In genomic region chr7:80860227-80860626, GRCm38 (mm10) we compare ENCODE assay signal across 8 mouse cellular contexts. TPM values are rescaled to one million over a fixed set of nuclear protein-coding genes. Genes with fewer than 3 reads are reported as not detected.
DNase-seq lines count a peak whose midpoint lies in the region; ATAC-seq and TF ChIP-seq lines count a peak whose summit lies in the region.

No protein-coding gene starts in this region.

- DNase-seq in gastrocnemius, adult 2 months: peak; percentile 49
- no peak for DNase-seq in gastrocnemius, postnatal 4 days (ENCODE audit: low spot score in 2 of 2)
- DNase-seq in brain, adult 2 months (ENCODE audit: low read depth, low spot score): peak; percentile 77
- peak; percentile 69 for DNase-seq in forebrain, embryonic 10.5 days (ENCODE audit: extremely low spot score, low spot score)
- peak; percentile 60 for DNase-seq in hindbrain, embryonic 10.5 days (ENCODE audit: low spot score)
- peak; percentile 80 for DNase-seq in limb, embryonic 11.5 days (ENCODE audit: low spot score)
- DNase-seq in midbrain, embryonic 10.5 days (ENCODE audit: low spot score): peak; percentile 67
- peak; percentile 29 to 69 for DNase-seq in spleen, postnatal 10 days (ENCODE audit: low spot score in 2 of 2)

- WGBS in forebrain, embryonic 10.5 days: under 1% methylated on average over 13 of the region's 13 CpGs
- 1% methylated on average over 13 of the region's 13 CpGs for WGBS in hindbrain, embryonic 10.5 days
- 2% methylated on average over 13 of the region's 13 CpGs for WGBS in limb, embryonic 11.5 days
- 1% methylated on average over 13 of the region's 13 CpGs for WGBS in midbrain, embryonic 10.5 days

- H3K4me1 ChIP-seq in forebrain, embryonic 10.5 days: peaks cover 34% of the 10 kb centered on the region
- peaks cover 42% of the 10 kb centered on the region for H3K4me1 ChIP-seq in hindbrain, embryonic 10.5 days (replicated peaks)
- peaks cover 3% of the 10 kb centered on the region; the same call in 1 of the 2 replicates for H3K4me1 ChIP-seq in limb, embryonic 11.5 days (ENCODE audit: control insufficient read depth, insufficient read depth, low read length)
- peaks cover 29% of the 10 kb centered on the region for H3K4me1 ChIP-seq in midbrain, embryonic 10.5 days

- intact Hi-C loops in gastrocnemius, adult 2 months (cut with DNase I): no loop called here

- peaks cover 23% of the 10 kb centered on the region for H3K36me3 ChIP-seq in forebrain, embryonic 10.5 days (replicated peaks)
- H3K36me3 ChIP-seq in hindbrain, embryonic 10.5 days: peaks cover 24% of the 10 kb centered on the region
- peaks cover 8% of the 10 kb centered on the region for H3K36me3 ChIP-seq in limb, embryonic 11.5 days (ENCODE audit: control insufficient read depth, insufficient read depth, low read length)
- peaks cover 24% of the 10 kb centered on the region for H3K36me3 ChIP-seq in midbrain, embryonic 10.5 days

- H3K27me3 ChIP-seq in forebrain, embryonic 10.5 days (ENCODE audit: poor library complexity, severe bottlenecking): no peaks in the 10 kb centered on the region
- H3K27me3 ChIP-seq in hindbrain, embryonic 10.5 days (ENCODE audit: insufficient read depth, poor library complexity, severe bottlenecking): no peaks in the 10 kb centered on the region
- no peaks in the 10 kb centered on the region for H3K27me3 ChIP-seq in limb, embryonic 11.5 days (ENCODE audit: control insufficient read depth, insufficient read depth, low read length)
- H3K27me3 ChIP-seq in midbrain, embryonic 10.5 days (ENCODE audit: low read depth, poor library complexity, severe bottlenecking): no peaks in the 10 kb centered on the region

- H3K9ac ChIP-seq in limb, embryonic 11.5 days (ENCODE audit: low read length): peak overlapping the region; percentile 99

- peak; percentile 63; the same call in 1 of the 2 replicates for ATAC-seq in limb, embryonic 11.5 days (ENCODE audit: insufficient number of reproducible peaks, low FRiP score, low TSS enrichment, low read depth)

- peak overlapping the region; percentile 79 for H3K4me3 ChIP-seq in gastrocnemius, adult 2 months
- H3K4me3 ChIP-seq in forebrain, embryonic 10.5 days: peak overlapping the region; percentile 91
- H3K4me3 ChIP-seq in hindbrain, embryonic 10.5 days: peak overlapping the region; percentile 83
- peak overlapping the region; percentile 90 for H3K4me3 ChIP-seq in limb, embryonic 11.5 days (ENCODE audit: low read depth, low read length)
- peak overlapping the region; percentile 78 for H3K4me3 ChIP-seq in midbrain, embryonic 10.5 days

- peak overlapping the region; percentile 80 for H3K4me2 ChIP-seq in limb, embryonic 11.5 days (ENCODE audit: low read depth, severe bottlenecking)

- no peak for TF ChIP-seq CTCF in gastrocnemius, adult 2 months (IDR thresholded peaks at IDR 0.05)

- H3K9me3 ChIP-seq in forebrain, embryonic 10.5 days: no peaks in the 10 kb centered on the region
- no peaks in the 10 kb centered on the region for H3K9me3 ChIP-seq in hindbrain, embryonic 10.5 days
- no peaks in the 10 kb centered on the region for H3K9me3 ChIP-seq in limb, embryonic 11.5 days (ENCODE audit: control insufficient read depth, low read length)
- H3K9me3 ChIP-seq in midbrain, embryonic 10.5 days (replicated peaks): no peaks in the 10 kb centered on the region

- H3K27ac ChIP-seq in gastrocnemius, adult 2 months: peak overlapping the region; percentile 93
- peak overlapping the region; percentile 98 for H3K27ac ChIP-seq in forebrain, embryonic 10.5 days
- peak overlapping the region; percentile 98 for H3K27ac ChIP-seq in hindbrain, embryonic 10.5 days
- no peak overlapping the region for H3K27ac ChIP-seq in limb, embryonic 11.5 days (replicated peaks; ENCODE audit: low read depth, low read length)
- H3K27ac ChIP-seq in midbrain, embryonic 10.5 days (replicated peaks): peak overlapping the region; percentile 98

RNA-seq across cellular contexts. Expression of gene Zscan2, which starts 0.5 kb away (rescaled TPM):
- total RNA-seq in gastrocnemius, adult 2 months (2021): 1 to 10 TPM; 1.3 to 1.7 TPM
- 1 to 10 TPM; 5.5 TPM for total RNA-seq in gastrocnemius, postnatal 4 days (2021)
- polyA plus RNA-seq in forebrain, embryonic 10.5 days (2016; fragmentation: Nextera tagmentation; extraction: Ambion mirVana): 1.3 and 2.5 TPM in 2 replicates
- polyA plus RNA-seq in hindbrain, embryonic 10.5 days (2016; fragmentation: Nextera tagmentation; extraction: Ambion mirVana): 3.6 and 4.0 TPM in 2 replicates
- 5.4 and 5.5 TPM in 2 replicates for polyA plus RNA-seq in limb, embryonic 11.5 days (2014; fragmentation: Nextera tagmentation; extraction: Ambion mirVana)
- 2.5 and 2.9 TPM in 2 replicates for polyA plus RNA-seq in midbrain, embryonic 10.5 days (2016; fragmentation: Nextera tagmentation; extraction: Ambion mirVana)

RNA-seq across cellular contexts. Expression of gene Iqgap1, which starts 34.5 kb away (rescaled TPM):
- 10 to 100 TPM; 14.8 to 16.0 TPM for total RNA-seq in gastrocnemius, adult 2 months (2021)
- 10 to 100 TPM; 80.1 to 83.1 TPM for total RNA-seq in gastrocnemius, postnatal 4 days (2021)
- 29.1 TPM in 2 replicates for polyA plus RNA-seq in forebrain, embryonic 10.5 days (2016; fragmentation: Nextera tagmentation; extraction: Ambion mirVana)
- polyA plus RNA-seq in hindbrain, embryonic 10.5 days (2016; fragmentation: Nextera tagmentation; extraction: Ambion mirVana): 25.2 and 28.9 TPM in 2 replicates
- 25.9 and 30.3 TPM in 2 replicates for polyA plus RNA-seq in limb, embryonic 11.5 days (2014; fragmentation: Nextera tagmentation; extraction: Ambion mirVana)
- polyA plus RNA-seq in midbrain, embryonic 10.5 days (2016; fragmentation: Nextera tagmentation; extraction: Ambion mirVana): 23.7 and 27.1 TPM in 2 replicates

RNA-seq across cellular contexts. Expression of gene Wdr73, which starts 40.8 kb away (rescaled TPM):
- total RNA-seq in gastrocnemius, adult 2 months (2021): 1 to 10 TPM; 2.9 to 3.7 TPM
- total RNA-seq in gastrocnemius, postnatal 4 days (2021): 1 to 10 TPM; 9.1 to 9.5 TPM
- 53.2 and 53.8 TPM in 2 replicates for polyA plus RNA-seq in forebrain, embryonic 10.5 days (2016; fragmentation: Nextera tagmentation; extraction: Ambion mirVana)
- polyA plus RNA-seq in hindbrain, embryonic 10.5 days (2016; fragmentation: Nextera tagmentation; extraction: Ambion mirVana): 46.3 and 48.4 TPM in 2 replicates
- 36.1 and 41.3 TPM in 2 replicates for polyA plus RNA-seq in limb, embryonic 11.5 days (2014; fragmentation: Nextera tagmentation; extraction: Ambion mirVana)
- 48.0 and 50.2 TPM in 2 replicates for polyA plus RNA-seq in midbrain, embryonic 10.5 days (2016; fragmentation: Nextera tagmentation; extraction: Ambion mirVana)

RNA-seq across cellular contexts. Expression of gene Nmb, which starts 44.6 kb away (rescaled TPM):
- total RNA-seq in gastrocnemius, adult 2 months (2021): 1 to 10 TPM; 3.6 to 4.0 TPM
- total RNA-seq in gastrocnemius, postnatal 4 days (2021): 1 to 10 TPM; 2.5 to 4.9 TPM
- polyA plus RNA-seq in forebrain, embryonic 10.5 days (2016; fragmentation: Nextera tagmentation; extraction: Ambion mirVana): 5.9 and 7.2 TPM in 2 replicates
- polyA plus RNA-seq in hindbrain, embryonic 10.5 days (2016; fragmentation: Nextera tagmentation; extraction: Ambion mirVana): 6.7 and 8.6 TPM in 2 replicates
- polyA plus RNA-seq in limb, embryonic 11.5 days (2014; fragmentation: Nextera tagmentation; extraction: Ambion mirVana): 8.1 TPM in 2 replicates
- polyA plus RNA-seq in midbrain, embryonic 10.5 days (2016; fragmentation: Nextera tagmentation; extraction: Ambion mirVana): 7.0 and 7.4 TPM in 2 replicates

Comparison
In these comparisons a context has a peak if more than half of its experiments do, and no peak if none do; other contexts are left out.
1. DNase-seq: peak in gastrocnemius, adult 2 months (single experiment), brain, adult 2 months (single experiment), forebrain, embryonic 10.5 days (single experiment), hindbrain, embryonic 10.5 days (single experiment), limb, embryonic 11.5 days (single experiment), midbrain, embryonic 10.5 days (single experiment) and spleen, postnatal 10 days (2 of 2); none in gastrocnemius, postnatal 4 days (0 of 2).
2. Peak in every context shown above with its lines, with median percentiles within 50 percentile points of each other: H3K4me3 ChIP-seq.